Comparison of ENCODE assay signal across 8 mouse cellular contexts in genomic region chr12:77238531-77239389, GRCm38 (mm10). TPM values are rescaled to one million over a fixed set of nuclear protein-coding genes. Genes with fewer than 3 reads are reported as not detected.
DNase-seq lines count a peak whose midpoint lies in the region; ATAC-seq and TF ChIP-seq lines count a peak whose summit lies in the region.

No protein-coding gene starts in this region.

- H3K27me3 ChIP-seq in cerebellum, adult 2 months (ENCODE audit: control insufficient read depth, insufficient read depth, low read length): no peaks in the 10 kb centered on the region
- no peaks in the 10 kb centered on the region for H3K27me3 ChIP-seq in lung, embryonic 14.5 days (ENCODE audit: insufficient read depth, low read length)

- H3K36me3 ChIP-seq in lung, embryonic 14.5 days (ENCODE audit: insufficient read depth): no peaks in the 10 kb centered on the region

- H3K4me3 ChIP-seq in cerebellum, adult 2 months (replicated peaks; ENCODE audit: insufficient read depth, low read depth, low read length): peak overlapping the region; percentile 91
- H3K4me3 ChIP-seq in lung, embryonic 14.5 days (ENCODE audit: low read depth, low read length): peak overlapping the region; percentile 82

- H3K4me1 ChIP-seq in cerebellum, adult 2 months (ENCODE audit: control insufficient read depth, insufficient read depth, low read length): peaks cover 3% of the 10 kb centered on the region; the same call in 1 of the 2 replicates
- H3K4me1 ChIP-seq in lung, embryonic 14.5 days (ENCODE audit: insufficient read depth): no peaks in the 10 kb centered on the region

- ATAC-seq in hematopoietic stem cell, adult 5-6 weeks (replicated peaks in 1 of 2; ENCODE audit: insufficient read depth in 1 of 2, low FRiP score in 2 of 2, low TSS enrichment in 1 of 2, low read depth in 1 of 2, poor library complexity in 2 of 2, severe bottlenecking in 2 of 2): peak; percentile 50 to 71
- peak; percentile 96 for ATAC-seq in lung, embryonic 14.5 days (ENCODE audit: insufficient read depth)
- peak; percentile 74 for ATAC-seq in neutrophil, adult 5-6 weeks (ENCODE audit: extremely low read depth, insufficient number of reproducible peaks, low FRiP score, poor library complexity, severe bottlenecking)

- peak overlapping the region; percentile 95 for H3K4me2 ChIP-seq in lung, embryonic 14.5 days

- DNase-seq in MEL-GATA-1-ER (ENCODE audit: extremely low read depth, low read depth): peak; percentile 68
- DNase-seq in cerebellum, adult 2 months: peak; percentile 95 to 96
- peak; percentile 96 for DNase-seq in forelimb bud, embryonic 11.5 days (ENCODE audit: low read depth, low spot score)
- peak; percentile 81 to 88 for DNase-seq in layer of hippocampus, adult 8-10 months (ENCODE audit: low spot score in 2 of 2)
- DNase-seq in lung, embryonic 14.5 days: peak; percentile 97
- peak; percentile 93 for DNase-seq in testis, postnatal 14 days (ENCODE audit: low spot score)

- peak overlapping the region; percentile 95 for H3K27ac ChIP-seq in cerebellum, adult 2 months (ENCODE audit: insufficient read depth, low read length)
- peak overlapping the region; percentile 91 for H3K27ac ChIP-seq in lung, embryonic 14.5 days (ENCODE audit: low read depth)

- WGBS in cerebellum, adult 2 months: 1% methylated on average over 115 of the region's 120 CpGs
- WGBS in lung, embryonic 14.5 days: under 1% methylated on average over 118 of the region's 120 CpGs

- TF ChIP-seq POLR2A in cerebellum, adult 2 months (IDR thresholded peaks at IDR 0.05; ENCODE audit: borderline replicate concordance, insufficient read depth, low read length): peak; percentile 85

- H3K9me3 ChIP-seq in lung, embryonic 14.5 days (ENCODE audit: low read depth, low read length): no peaks in the 10 kb centered on the region

- TF ChIP-seq CTCF in cerebellum, adult 2 months (IDR thresholded peaks at IDR 0.05; ENCODE audit: borderline replicate concordance, insufficient read depth, low read depth, low read length): peak; percentile 15; the same call in 1 of the 2 replicates
- TF ChIP-seq CTCF in lung, embryonic 14.5 days (IDR thresholded peaks at IDR 0.05; ENCODE audit: low read depth): peak; percentile 34

- H3K9ac ChIP-seq in lung, embryonic 14.5 days: peak overlapping the region; percentile 88

RNA-seq across cellular contexts. Expression of gene Fut8, which starts 0.8 kb away (rescaled TPM):
- polyA plus RNA-seq in cerebellum, adult 2 months (2012; rRNA removed): 47.2 and 47.4 TPM in 2 replicates
- 165 and 176 TPM in 2 replicates for total RNA-seq in hematopoietic stem cell, adult 5-6 weeks (2017)
- 10 to 100 TPM; 63.6 to 85.5 (median 73.3) TPM for total RNA-seq in layer of hippocampus, adult 8-10 months (2022)
- polyA plus RNA-seq in lung, embryonic 14.5 days (2014; fragmentation: Nextera tagmentation; extraction: Ambion mirVana): 28.5 and 29.4 TPM in 2 replicates
- total RNA-seq in neutrophil, adult 5-6 weeks (2017): 12.8 and 15.6 TPM in 2 replicates

Comparison
In these comparisons a context has a peak if more than half of its experiments do, and no peak if none do; other contexts are left out.
1. Peak in every context shown above with its lines: DNase-seq, ATAC-seq, H3K4me3 ChIP-seq and H3K27ac ChIP-seq.